Mouse (Mus musculus) MEL (cell line): ENCODE measurements at regions not wholly inside any gene's neighbourhood (a gene's known extent, or its start where the extent isn't known, plus 50 kb on each side); places are given as distances from the start of the nearest gene placed in this dataset.

Experiments used
- CTCF ChIP-seq, 3 experiments: IDR thresholded peaks in 2 of 3; conservative IDR thresholded peaks in 1 of 3; 2 replicates each; pipeline ENCODE4 v1.5.1; 2011 to 2012; ENCODE audit warnings: low read length in 3 of 3, low read depth in 2 of 3, mild to moderate bottlenecking in 2 of 3, improper control_type of control experiment in 1 of 3, inconsistent platforms in 1 of 3, mixed read lengths in 1 of 3, moderate library complexity in 1 of 3; ENCODE audit not compliant: control insufficient read depth in 1 of 3, insufficient read depth in 1 of 3, poor library complexity in 1 of 3, severe bottlenecking in 1 of 3
- GATA1 ChIP-seq: IDR thresholded peaks from 2 replicates; pipeline ENCODE4 v1.6.1; 2011; ENCODE audit warnings: low read depth, low read length, improper control_type of control experiment
- MAFK ChIP-seq: IDR thresholded peaks from 2 replicates; pipeline ENCODE4 v1.6.1; 2011; ENCODE audit warnings: low read depth, mild to moderate bottlenecking, low read length, improper control_type of control experiment, borderline replicate concordance
- MYC ChIP-seq: IDR thresholded peaks from 2 replicates; pipeline ENCODE4 v1.6.1; 2011; ENCODE audit warnings: low read depth, mild to moderate bottlenecking, low read length, improper control_type of control experiment, moderate library complexity
- POLR2A ChIP-seq, 2 experiments: IDR thresholded peaks; 2 replicates each; pipeline ENCODE4 v1.6.1; 2011 to 2012; ENCODE audit warnings: low read length in 2 of 2, mild to moderate bottlenecking in 2 of 2, control low read depth in 1 of 2, improper control_type of control experiment in 1 of 2, low read depth in 1 of 2, moderate library complexity in 1 of 2; ENCODE audit not compliant: control insufficient read depth in 1 of 2, insufficient read depth in 1 of 2, poor library complexity in 1 of 2
- POLR2AphosphoS2 ChIP-seq: IDR thresholded peaks from 2 replicates; pipeline ENCODE4 v1.6.1; 2011; ENCODE audit warnings: low read length, improper control_type of control experiment
- RAD21 ChIP-seq: IDR thresholded peaks from 2 replicates; pipeline ENCODE4 v1.6.1; 2011; ENCODE audit warnings: mild to moderate bottlenecking, low read depth, low read length, improper control_type of control experiment
- SIN3A ChIP-seq: IDR thresholded peaks from 2 replicates; pipeline ENCODE4 v1.6.1; 2012; ENCODE audit warnings: low read length, improper control_type of control experiment, inconsistent platforms
- TAL1 ChIP-seq: IDR thresholded peaks from 2 replicates; pipeline ENCODE4 v1.6.1; 2012; ENCODE audit warnings: mild to moderate bottlenecking, inconsistent platforms, low read length, moderate library complexity, mixed read lengths
- TBP ChIP-seq: IDR thresholded peaks from 2 replicates; pipeline ENCODE4 v1.8.0; 2011; ENCODE audit warnings: low read depth, low read length, improper control_type of control experiment
- UBTF ChIP-seq: IDR thresholded peaks from 2 replicates; pipeline ENCODE4 v1.6.1; 2012; ENCODE audit warnings: low read depth, mild to moderate bottlenecking, inconsistent platforms, low read length, improper control_type of control experiment, moderate library complexity, borderline replicate concordance; ENCODE audit not compliant: insufficient read depth
- USF1 ChIP-seq: IDR thresholded peaks from 2 replicates; pipeline ENCODE4 v1.6.1; 2014; ENCODE audit warnings: low read depth, mild to moderate bottlenecking, inconsistent platforms, low read length, improper control_type of control experiment, moderate library complexity
- ZNF384 ChIP-seq: IDR thresholded peaks from 2 replicates; pipeline ENCODE4 v1.6.1; 2012; ENCODE audit warnings: low read depth, mild to moderate bottlenecking, inconsistent platforms, low read length, improper control_type of control experiment

DNA sequence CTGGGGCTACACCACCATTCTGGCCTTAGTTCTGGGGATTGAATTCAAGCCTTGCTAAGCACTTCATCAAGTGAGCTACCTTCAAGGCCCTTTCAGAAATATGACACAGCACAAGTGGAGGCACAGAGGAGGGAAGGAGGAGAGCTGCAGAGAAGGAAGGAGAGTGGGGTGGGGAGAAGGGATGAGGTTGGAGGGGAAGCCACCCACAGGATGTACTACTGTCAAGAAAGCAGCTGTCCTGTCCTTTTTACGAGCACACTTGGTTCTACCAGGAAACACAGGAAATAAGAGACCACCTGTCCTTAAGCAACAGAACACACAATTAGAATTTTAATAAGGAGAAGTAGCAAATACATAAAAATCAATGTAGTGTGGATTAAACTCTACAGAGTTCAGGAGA, 210.5 kb upstream of the Mkln1 start:
- TF ChIP-seq POLR2AphosphoS2 (no peak), RAD21 (no peak), CTCF (IDR thresholded peaks at IDR 0.05 in 2 of 3, conservative IDR thresholded peaks at IDR 0.05 in 1 of 3; ENCODE audit: control insufficient read depth in 1 of 3, insufficient read depth in 1 of 3, low read depth in 2 of 3, low read length in 3 of 3, poor library complexity in 1 of 3, severe bottlenecking in 1 of 3) (no peak), GATA1 (no peak), UBTF (no peak), USF1 (no peak), TAL1 (no peak), SIN3A (no peak), ZNF384 (no peak), POLR2A (IDR thresholded peaks at IDR 0.05; ENCODE audit: control insufficient read depth in 1 of 2, insufficient read depth in 1 of 2, low read depth in 1 of 2, low read length in 2 of 2, poor library complexity in 1 of 2) (no peak), TBP (no peak), MYC (no peak), MAFK (no peak)
